Mouse (Mus musculus): Measurements from ENCODE around the gene Tk2.

DNA sequence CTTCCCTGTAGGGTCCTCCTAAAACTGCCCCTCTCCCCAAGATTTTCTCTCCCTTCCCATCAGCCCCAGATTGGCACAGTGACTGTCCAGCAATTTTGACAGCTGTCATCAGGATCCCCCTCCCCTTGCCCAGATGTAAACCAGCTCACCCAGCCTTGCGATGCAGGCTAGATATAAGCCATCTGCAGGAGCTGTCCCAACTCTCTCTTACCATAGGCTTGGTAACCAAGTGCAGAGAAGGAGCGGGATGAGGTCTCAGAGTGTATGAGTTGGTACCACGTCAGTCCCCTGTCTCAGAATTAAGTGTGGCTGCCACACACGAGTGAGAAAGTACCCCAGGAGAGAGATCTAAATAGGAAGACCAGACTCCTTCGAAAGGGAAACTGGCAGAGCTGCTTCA, 59.9 kb downstream of the Tk2 start:
- TF ChIP-seq CTCF (IDR thresholded peaks at IDR 0.05; ENCODE audit: extremely low read depth, insufficient read length, insufficient replicate concordance, low read depth, low read length) (no peak), POLR2A (IDR thresholded peaks at IDR 0.05; ENCODE audit: low read depth, low read length) (no peak)
